Mouse (Mus musculus): Measurements from ENCODE around the gene Cdhr2. TPM values are rescaled to one million over a fixed set of nuclear protein-coding genes. Genes with fewer than 3 reads are reported as not detected.
A peak's percentile ranks its signal among the peaks of the same experiment; 100 is the strongest.

Gene Cdhr2
- total and polyA plus RNA-seq, 3 experiments = 0.04 TPM; not detected in 2

GRCm38 (mm10) chr13:54690151-54690740 is 11.0 kb upstream of the Cdhr2 start:
- WGBS = 84% methylated on average over 8 of the region's 8 CpGs
- TF ChIP-seq EP300 (IDR thresholded peaks at IDR 0.05; ENCODE audit: insufficient read depth, low read depth, low read length) = no peak
- no peak for TF ChIP-seq CTCF (IDR thresholded peaks at IDR 0.05)
- TF ChIP-seq POLR2A (IDR thresholded peaks at IDR 0.05; ENCODE audit: insufficient read depth, low read depth, low read length) = no peak
- Histone ChIP-seq H3K79me2 (replicated peaks; ENCODE audit: control insufficient read depth, insufficient read depth, low read length) (0 out of 2 replicates have a peak, but pooled peaks cover 1% of the 10 kb centered on the region), H3K36me3 (ENCODE audit: control insufficient read depth, insufficient read depth, low read length) (no peaks in the 10 kb centered on the region; the same call in 1 of the 2 replicates), H3K27me3 (ENCODE audit: control insufficient read depth, insufficient read depth, low read length) (no peaks in the 10 kb centered on the region), H3K4me1 (ENCODE audit: control insufficient read depth, insufficient read depth, low read length) (peaks cover 25% of the 10 kb centered on the region), H3K9ac (ENCODE audit: low read depth, low read length) (no peak overlapping the region), H3K27ac (no peak overlapping the region), H3K4me3 (no peak overlapping the region)
- intact Hi-C loops (cut with DNase I) = loop anchor here (5.0 kb wide), 1 partner anchor 223 kb away; the partner anchor contains the start of gene Thoc3
- DNase-seq = no peak

- DNase-seq = peak in 1 of 2 experiments; percentile 28
- intact Hi-C loops (cut with DNase I) = loop anchor here (5.0 kb wide), 1 partner anchor 224 kb away; the partner anchor contains the start of gene Thoc3
- Histone ChIP-seq H3K79me2 (replicated peaks; ENCODE audit: control insufficient read depth, insufficient read depth, low read length) (no peaks in the 10 kb centered on the region), H3K36me3 (ENCODE audit: control insufficient read depth, insufficient read depth, low read length) (no peaks in the 10 kb centered on the region), H3K27me3 (ENCODE audit: control insufficient read depth, insufficient read depth, low read length) (no peaks in the 10 kb centered on the region), H3K4me1 (ENCODE audit: control insufficient read depth, insufficient read depth, low read length) (peaks cover 12% of the 10 kb centered on the region), H3K9ac (ENCODE audit: low read depth, low read length) (no peak overlapping the region), H3K4me3 (no peak overlapping the region), H3K27ac (no peak overlapping the region)
- TF ChIP-seq CTCF (IDR thresholded peaks at IDR 0.05) (no peak), EP300 (IDR thresholded peaks at IDR 0.05; ENCODE audit: insufficient read depth, low read depth, low read length) (no peak)
Measured at GRCm38 (mm10) chr13:54691737-54692136, 9.5 kb upstream of the Cdhr2 start.

- intact Hi-C loops (cut with DNase I) = loop anchor here (5.0 kb wide), 1 partner anchor 226 kb away; the partner anchor contains the start of gene Thoc3
- TF ChIP-seq CTCF (IDR thresholded peaks at IDR 0.05) (no peak), EP300 (IDR thresholded peaks at IDR 0.05; ENCODE audit: insufficient read depth, low read depth, low read length) (no peak), POLR2A (IDR thresholded peaks at IDR 0.05; ENCODE audit: insufficient read depth, low read depth, low read length) (no peak)
- Histone ChIP-seq H3K27me3 (ENCODE audit: control insufficient read depth, insufficient read depth, low read length) (no peaks in the 10 kb centered on the region), H3K27ac (peak overlapping the region; percentile 90), H3K36me3 (ENCODE audit: control insufficient read depth, insufficient read depth, low read length) (no peaks in the 10 kb centered on the region), H3K4me1 (ENCODE audit: control insufficient read depth, insufficient read depth, low read length) (peaks cover 12% of the 10 kb centered on the region), H3K4me3 (peak overlapping the region; percentile 99), H3K79me2 (replicated peaks; ENCODE audit: control insufficient read depth, insufficient read depth, low read length) (no peaks in the 10 kb centered on the region), H3K9ac (ENCODE audit: low read depth, low read length) (peak overlapping the region; percentile 97)
- WGBS = 4% methylated on average over 21 of the region's 21 CpGs
- DNase-seq = no peak
Measured at GRCm38 (mm10) chr13:54692711-54693557, 8.3 kb upstream of the Cdhr2 start.

- peak within 1 kb of the TSS; percentile 93 for H3K27ac ChIP-seq
Measured at GRCm38 (mm10) chr13:54693558-54694347, 7.5 kb upstream of the Cdhr2 start, which contains the start of gene Rnf44. TSS of gene Rnf44 (minus strand) at chr13:54693907.

GRCm38 (mm10) chr13:54694348-54695060 is 6.8 kb upstream of the Cdhr2 start:
- Histone ChIP-seq H3K27ac (peak overlapping the region; percentile 93), H3K79me2 (replicated peaks; ENCODE audit: control insufficient read depth, insufficient read depth, low read length) (no peaks in the 10 kb centered on the region), H3K36me3 (ENCODE audit: control insufficient read depth, insufficient read depth, low read length) (no peaks in the 10 kb centered on the region), H3K4me1 (ENCODE audit: control insufficient read depth, insufficient read depth, low read length) (peaks cover 12% of the 10 kb centered on the region), H3K9ac (ENCODE audit: low read depth, low read length) (peak overlapping the region; percentile 68), H3K27me3 (ENCODE audit: control insufficient read depth, insufficient read depth, low read length) (no peaks in the 10 kb centered on the region), H3K4me3 (peak overlapping the region; percentile 70)
- 13% methylated on average over 26 of the region's 26 CpGs for WGBS
- intact Hi-C loops (cut with DNase I) = loop anchor here (5.0 kb wide), 1 partner anchor 227 kb away; the partner anchor contains the start of gene Thoc3
- peak in 1 of 2 experiments; percentile 94 for DNase-seq
- TF ChIP-seq EP300 (IDR thresholded peaks at IDR 0.05; ENCODE audit: insufficient read depth, low read depth, low read length) (no peak), POLR2A (IDR thresholded peaks at IDR 0.05; ENCODE audit: insufficient read depth, low read depth, low read length) (peak; percentile 54; the same call in 1 of the 2 replicates), CTCF (IDR thresholded peaks at IDR 0.05) (no peak)

More at GRCm38 (mm10) chr13:54693558-54694347, 7.5 kb upstream of the Cdhr2 start, which contains the start of gene Rnf44:
- DNase-seq = peak; percentile 99 to 100
- WGBS = under 1% methylated on average over 92 of the region's 92 CpGs
- H3K4me1 ChIP-seq (ENCODE audit: control insufficient read depth, insufficient read depth, low read length) = peaks cover 12% of the 10 kb centered on the region
- intact Hi-C loops (cut with DNase I) = loop anchor here (5.0 kb wide), 1 partner anchor 226 kb away; the partner anchor contains the start of gene Thoc3
- TF ChIP-seq EP300 (IDR thresholded peaks at IDR 0.05; ENCODE audit: insufficient read depth, low read depth, low read length) (peak; percentile 68; the same call in 1 of the 2 replicates), POLR2A (IDR thresholded peaks at IDR 0.05; ENCODE audit: insufficient read depth, low read depth, low read length) (no peak; the same call in 1 of the 2 replicates), CTCF (IDR thresholded peaks at IDR 0.05) (0 out of 2 replicates have a peak, but pooled peaks have one; percentile 5)
- H3K9ac ChIP-seq (ENCODE audit: low read depth, low read length) = peak within 1 kb of the TSS; percentile 97
- H3K27me3 ChIP-seq (ENCODE audit: control insufficient read depth, insufficient read depth, low read length) = no peaks in the 10 kb centered on the region
- H3K79me2 ChIP-seq (replicated peaks; ENCODE audit: control insufficient read depth, insufficient read depth, low read length) = no peaks in the 10 kb centered on the region
- H3K4me3 ChIP-seq = peak within 1 kb of the TSS; percentile 99
- no peaks in the 10 kb centered on the region for H3K36me3 ChIP-seq (ENCODE audit: control insufficient read depth, insufficient read depth, low read length)

Data from heart, adult 2 months (tissue).